ENCODE assay signal across 26 mouse cellular contexts in genomic region chr10:9010191-9010590, GRCm38 (mm10).
"Had no signal": no experiment of that assay in that cellular context is flagged by ENCODE, and none has a peak within 500 bp of the region (broad histone marks: within the 10 kb centered on the region; RNA-seq: fewer than 3 reads in every experiment).

No protein-coding gene starts in this region.

- H3K4me2 ChIP-seq: heart, embryonic 12.5 days; hindbrain, embryonic 12.5 days; hindbrain, embryonic 14.5 days; intestine, embryonic 15.5 days; limb, embryonic 12.5 days; liver, embryonic 11.5 days; liver, embryonic 13.5 days; liver, embryonic 15.5 days had no signal

- H3K4me3 ChIP-seq: gastrocnemius, adult 2 months; heart, embryonic 10.5 days; heart, embryonic 12.5 days; hindbrain, embryonic 10.5 days; hindbrain, embryonic 12.5 days; intestine, embryonic 15.5 days; layer of hippocampus, adult 2 months; left cerebral cortex, adult 2 months; limb, embryonic 10.5 days; limb, embryonic 12.5 days; liver, embryonic 13.5 days; liver, embryonic 15.5 days had no signal

- DNase-seq: gastrocnemius, adult 2 months; gastrocnemius, postnatal 10 days; gastrocnemius, postnatal 25 days; heart, adult 18-20 months; heart, postnatal 10 days; heart, postnatal 4 days; liver; liver, embryonic 13.5 days; liver, postnatal 0 days had no signal

- H3K27ac ChIP-seq: gastrocnemius, adult 2 months; heart, embryonic 10.5 days; hindbrain, embryonic 10.5 days; hindbrain, embryonic 12.5 days; hindbrain, embryonic 14.5 days; intestine, embryonic 15.5 days; kidney, postnatal 0 days; layer of hippocampus, adult 2 months; left cerebral cortex, adult 2 months; limb, embryonic 10.5 days; limb, embryonic 12.5 days; liver, embryonic 13.5 days; liver, embryonic 15.5 days had no signal

- H3K9ac ChIP-seq: heart, embryonic 12.5 days; hindbrain, embryonic 12.5 days; hindbrain, embryonic 14.5 days; intestine, embryonic 15.5 days; limb, embryonic 12.5 days; liver, embryonic 13.5 days; liver, embryonic 15.5 days; liver, postnatal 0 days had no signal

- H3K4me1 ChIP-seq: hindbrain, embryonic 12.5 days; limb, embryonic 10.5 days; limb, embryonic 12.5 days; liver, embryonic 13.5 days; liver, embryonic 15.5 days had no signal

- H3K9me3 ChIP-seq: heart, embryonic 10.5 days; heart, embryonic 12.5 days; hindbrain, embryonic 10.5 days; hindbrain, embryonic 12.5 days; intestine, embryonic 15.5 days; limb, embryonic 10.5 days; limb, embryonic 12.5 days; liver, embryonic 13.5 days; liver, embryonic 15.5 days had no signal

- H3K27me3 ChIP-seq: heart, embryonic 12.5 days; hindbrain, embryonic 12.5 days; intestine, embryonic 15.5 days; liver, embryonic 13.5 days; liver, embryonic 15.5 days had no signal

- ATAC-seq: forebrain, embryonic 16.5 days; hindbrain, embryonic 16.5 days; inflammation-experienced regulatory T-cells, adult 6 months; intestine, embryonic 15.5 days; intestine, postnatal 0 days; liver, postnatal 0 days had no signal

- H3K36me3 ChIP-seq: heart, embryonic 10.5 days; heart, embryonic 12.5 days; hindbrain, embryonic 10.5 days; hindbrain, embryonic 12.5 days; intestine, embryonic 15.5 days; limb, embryonic 10.5 days; limb, embryonic 12.5 days; liver, embryonic 13.5 days; liver, embryonic 15.5 days had no signal
